Mouse (Mus musculus): ENCODE results near the gene Ccdc50. TPM values are rescaled to one million over a fixed set of nuclear protein-coding genes. Genes with fewer than 3 reads are reported as not detected.
A peak's percentile ranks its signal among the peaks of the same experiment; 100 is the strongest.

The Ccdc50 gene
- polyA plus RNA-seq, 1 experiment from 2014 or later = 66.4 TPM

GRCm38 (mm10) chr16:27401579-27401978, 12.9 kb downstream of the Ccdc50 start:
- no peaks in the 10 kb centered on the region for H3K4me1 ChIP-seq
- no peaks in the 10 kb centered on the region for H3K27me3 ChIP-seq
- H3K9me3 ChIP-seq (replicated peaks) = no peaks in the 10 kb centered on the region
- no peak overlapping the region for H3K4me2 ChIP-seq (replicated peaks)
- peaks cover 10% of the 10 kb centered on the region for H3K36me3 ChIP-seq
- ATAC-seq (ENCODE audit: low FRiP score) = no peak
- no peak overlapping the region for H3K9ac ChIP-seq
- H3K4me3 ChIP-seq = no peak overlapping the region
- 92% methylated on average over 2 of the region's 2 CpGs for WGBS
- H3K27ac ChIP-seq = no peak overlapping the region

DNA sequence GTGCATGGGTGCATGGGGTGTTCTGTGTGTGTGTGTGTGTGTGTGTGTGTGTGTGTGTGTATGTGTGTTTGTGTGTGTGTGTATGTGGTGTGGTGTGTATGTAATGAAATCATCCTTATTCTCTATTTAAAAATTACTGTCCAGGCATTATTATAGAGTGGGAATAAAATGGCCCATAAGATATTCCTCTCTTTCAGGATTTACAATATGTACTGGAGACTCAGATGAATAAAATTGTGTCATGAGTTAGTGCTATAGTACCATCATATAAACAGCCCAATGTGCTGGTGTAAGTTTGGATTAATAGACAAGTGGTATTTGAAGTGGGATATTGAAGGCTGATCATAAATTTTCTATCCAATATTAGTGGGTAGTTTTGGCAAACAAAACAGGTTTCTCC, 15.4 kb downstream of the Ccdc50 start:
- no peak overlapping the region for H3K27ac ChIP-seq
- no peak overlapping the region for H3K9ac ChIP-seq
- H3K27me3 ChIP-seq = no peaks in the 10 kb centered on the region
- no peak for ATAC-seq (ENCODE audit: low FRiP score)
- H3K4me1 ChIP-seq = no peaks in the 10 kb centered on the region
- no peak overlapping the region for H3K4me2 ChIP-seq (replicated peaks)
- H3K9me3 ChIP-seq (replicated peaks) = no peaks in the 10 kb centered on the region
- H3K36me3 ChIP-seq = peaks cover 22% of the 10 kb centered on the region
- H3K4me3 ChIP-seq = no peak overlapping the region

DNA sequence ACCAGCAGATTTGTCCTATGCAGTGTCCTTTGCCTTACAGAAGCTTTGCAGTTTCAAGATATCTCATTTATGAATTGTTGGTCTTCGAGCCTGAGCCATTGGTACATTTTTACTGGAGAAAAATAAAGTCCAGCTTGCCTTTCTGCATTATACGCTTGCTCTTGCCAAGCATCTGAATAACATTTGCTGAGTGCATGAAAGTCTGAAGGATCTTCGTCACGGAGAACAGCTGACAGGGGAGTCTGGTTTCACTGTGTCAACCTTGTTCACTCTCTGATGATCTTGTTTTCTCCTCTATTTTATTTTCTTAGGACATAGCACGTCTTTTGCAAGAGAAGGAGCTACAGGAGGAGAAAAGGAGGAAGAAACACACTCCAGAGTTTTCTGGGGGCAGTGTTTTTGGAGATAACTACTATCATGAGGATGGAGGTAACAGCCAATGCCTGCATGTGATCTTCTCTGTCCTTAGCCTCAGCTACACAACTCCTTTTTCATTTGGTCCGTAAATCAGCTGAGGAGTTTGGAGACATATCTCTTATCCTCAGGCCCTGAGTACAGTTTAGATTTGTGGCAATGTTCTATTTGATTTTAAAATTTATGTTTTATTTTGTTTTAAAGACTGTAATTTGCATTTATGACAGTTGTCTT, 28.4 kb downstream of the Ccdc50 start:
- H3K9ac ChIP-seq = no peak overlapping the region
- no peak for ATAC-seq (ENCODE audit: low FRiP score)
- H3K27me3 ChIP-seq = no peaks in the 10 kb centered on the region
- no peak overlapping the region for H3K4me3 ChIP-seq
- H3K27ac ChIP-seq = no peak overlapping the region
- H3K4me2 ChIP-seq (replicated peaks) = no peak overlapping the region
- H3K36me3 ChIP-seq = peaks cover 67% of the 10 kb centered on the region
- no peaks in the 10 kb centered on the region for H3K9me3 ChIP-seq (replicated peaks)
- WGBS = 94% methylated on average over 6 of the region's 6 CpGs
- H3K4me1 ChIP-seq = no peaks in the 10 kb centered on the region

DNA sequence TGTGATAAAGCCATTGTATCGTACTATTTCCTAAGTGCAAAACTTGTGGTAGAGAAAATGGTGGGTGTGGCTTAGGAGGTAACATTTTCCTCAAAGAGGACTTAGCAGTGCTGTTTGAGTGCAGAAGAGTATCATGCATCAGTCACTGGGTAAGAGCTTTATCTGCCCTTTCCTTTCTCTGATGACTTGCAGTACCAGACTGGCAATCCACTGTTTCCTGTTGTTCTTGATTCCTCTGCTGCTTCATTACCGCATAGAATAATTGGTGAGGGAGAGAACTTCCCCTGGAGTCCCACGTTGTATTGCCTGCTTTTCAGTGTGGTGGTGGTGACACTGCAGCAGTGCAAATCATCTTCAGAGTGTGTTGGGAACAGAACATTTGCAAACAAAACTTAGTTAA, 29.0 kb downstream of the Ccdc50 start:
- Histone ChIP-seq H3K9ac (no peak overlapping the region), H3K4me2 (replicated peaks) (no peak overlapping the region), H3K4me1 (no peaks in the 10 kb centered on the region), H3K4me3 (no peak overlapping the region), H3K9me3 (replicated peaks) (no peaks in the 10 kb centered on the region), H3K27ac (no peak overlapping the region), H3K36me3 (peaks cover 73% of the 10 kb centered on the region), H3K27me3 (no peaks in the 10 kb centered on the region)
- no peak for ATAC-seq (ENCODE audit: low FRiP score)
- WGBS = 90% methylated on average over 3 of the region's 3 CpGs

GRCm38 (mm10) chr16:27420982-27421381, 32.3 kb downstream of the Ccdc50 start:
- 97% methylated on average over 3 of the region's 3 CpGs for WGBS
- no peak overlapping the region for H3K4me3 ChIP-seq
- no peaks in the 10 kb centered on the region for H3K9me3 ChIP-seq (replicated peaks)
- no peaks in the 10 kb centered on the region for H3K4me1 ChIP-seq
- H3K27me3 ChIP-seq = no peaks in the 10 kb centered on the region
- no peak for ATAC-seq (ENCODE audit: low FRiP score)
- no peak overlapping the region for H3K9ac ChIP-seq
- H3K27ac ChIP-seq = no peak overlapping the region
- peaks cover 47% of the 10 kb centered on the region for H3K36me3 ChIP-seq
- no peak overlapping the region for H3K4me2 ChIP-seq (replicated peaks)

DNA sequence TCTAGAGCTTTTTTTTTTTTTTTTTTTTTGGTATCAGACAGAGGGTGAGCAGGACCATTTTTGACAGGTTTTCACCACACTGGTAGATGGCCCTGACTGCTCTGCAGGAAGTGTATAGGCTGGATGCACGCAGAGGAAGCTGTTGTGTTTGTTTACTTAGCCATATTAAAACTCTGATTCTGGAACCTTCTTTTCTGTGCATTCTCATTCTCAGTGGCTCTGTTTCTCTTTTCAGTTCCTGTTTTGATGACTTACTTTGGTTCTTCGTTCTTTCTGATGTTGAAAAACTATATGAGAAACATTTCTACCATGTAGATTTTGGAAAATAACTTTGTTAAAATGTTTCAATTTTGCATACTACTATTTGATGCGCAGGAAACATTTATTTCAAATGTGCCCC, 46.4 kb downstream of the Ccdc50 start:
- H3K36me3 ChIP-seq = peaks cover 38% of the 10 kb centered on the region
- H3K4me1 ChIP-seq = no peaks in the 10 kb centered on the region
- H3K27me3 ChIP-seq = no peaks in the 10 kb centered on the region
- WGBS = 88% methylated on average over 3 of the region's 3 CpGs
- ATAC-seq (ENCODE audit: low FRiP score) = no peak
- no peak overlapping the region for H3K4me3 ChIP-seq
- H3K4me2 ChIP-seq (replicated peaks) = no peak overlapping the region
- H3K9me3 ChIP-seq (replicated peaks) = no peaks in the 10 kb centered on the region
- H3K27ac ChIP-seq = no peak overlapping the region
- H3K9ac ChIP-seq = no peak overlapping the region

- Histone ChIP-seq H3K36me3 (peaks cover 35% of the 10 kb centered on the region), H3K27me3 (no peaks in the 10 kb centered on the region), H3K4me3 (no peak overlapping the region), H3K9me3 (replicated peaks) (no peaks in the 10 kb centered on the region), H3K9ac (no peak overlapping the region), H3K4me1 (no peaks in the 10 kb centered on the region), H3K27ac (no peak overlapping the region), H3K4me2 (replicated peaks) (no peak overlapping the region)
- no peak for ATAC-seq (ENCODE audit: low FRiP score)
- WGBS = 94% methylated on average over 3 of the region's 3 CpGs
These were observed 55.3 kb downstream of the Ccdc50 start for GRCm38 (mm10) chr16:27443941-27444340.

DNA sequence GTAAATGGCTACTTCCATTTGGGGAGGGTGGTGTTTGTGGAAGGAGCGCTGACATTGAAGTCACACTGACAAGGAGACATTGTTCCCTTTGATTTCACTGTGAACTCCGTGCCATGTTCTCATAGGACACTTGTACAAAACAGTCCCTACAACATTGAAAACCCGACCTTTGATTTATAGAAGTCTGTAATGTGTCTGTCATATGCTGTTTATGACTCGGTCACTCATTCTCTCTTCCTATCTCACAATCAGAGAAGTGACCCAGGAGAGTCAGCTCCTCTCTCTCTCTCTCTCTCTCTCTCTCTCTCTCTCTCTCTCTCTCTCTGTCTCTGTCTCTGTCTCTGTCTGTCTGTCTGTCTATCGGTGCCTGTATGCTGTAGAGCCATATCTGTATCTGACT, 60.7 kb downstream of the Ccdc50 start:
- no peak overlapping the region for H3K4me2 ChIP-seq (replicated peaks)
- ATAC-seq (ENCODE audit: low FRiP score) = no peak
- no peaks in the 10 kb centered on the region for H3K4me1 ChIP-seq
- no peaks in the 10 kb centered on the region for H3K9me3 ChIP-seq (replicated peaks)
- no peak overlapping the region for H3K9ac ChIP-seq
- no peak overlapping the region for H3K27ac ChIP-seq
- H3K36me3 ChIP-seq = peaks cover 33% of the 10 kb centered on the region
- no peak overlapping the region for H3K4me3 ChIP-seq
- no peaks in the 10 kb centered on the region for H3K27me3 ChIP-seq
- 90% methylated on average over 5 of the region's 5 CpGs for WGBS

DNA sequence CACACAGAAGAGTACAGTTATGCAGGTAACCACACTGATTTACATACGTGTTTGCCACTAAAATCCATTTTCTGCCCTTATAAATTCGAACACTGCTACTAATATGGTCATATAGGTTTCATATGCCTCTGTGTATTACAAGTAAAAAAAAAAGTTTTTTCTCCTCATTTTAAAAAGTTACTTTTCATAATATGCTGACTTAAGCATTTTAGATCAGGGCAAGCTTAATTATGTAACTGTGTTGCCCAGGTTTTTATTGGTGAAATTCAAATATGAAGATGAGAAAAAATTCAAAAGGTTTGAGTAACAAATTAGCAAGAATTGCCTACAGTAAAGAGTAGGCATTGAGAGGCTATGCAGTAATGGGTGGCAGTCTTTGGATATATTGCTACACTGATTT, 62.0 kb downstream of the Ccdc50 start:
- no peak overlapping the region for H3K9ac ChIP-seq
- peaks cover 25% of the 10 kb centered on the region for H3K36me3 ChIP-seq
- no peak overlapping the region for H3K27ac ChIP-seq
- no peaks in the 10 kb centered on the region for H3K27me3 ChIP-seq
- no peak overlapping the region for H3K4me2 ChIP-seq (replicated peaks)
- 93% methylated on average over 2 of the region's 2 CpGs for WGBS
- H3K4me3 ChIP-seq = no peak overlapping the region
- ATAC-seq (ENCODE audit: low FRiP score) = no peak
- no peaks in the 10 kb centered on the region for H3K9me3 ChIP-seq (replicated peaks)
- H3K4me1 ChIP-seq = no peaks in the 10 kb centered on the region

- ATAC-seq (ENCODE audit: low FRiP score) = no peak
- Histone ChIP-seq H3K9me3 (replicated peaks) (no peaks in the 10 kb centered on the region), H3K4me2 (replicated peaks) (no peak overlapping the region), H3K27ac (no peak overlapping the region), H3K4me1 (no peaks in the 10 kb centered on the region), H3K27me3 (no peaks in the 10 kb centered on the region), H3K9ac (no peak overlapping the region), H3K36me3 (peaks cover 18% of the 10 kb centered on the region), H3K4me3 (no peak overlapping the region)
- WGBS = 65% methylated on average over 3 of the region's 3 CpGs
These were observed 64.7 kb downstream of the Ccdc50 start for GRCm38 (mm10) chr16:27453396-27453795.

- Histone ChIP-seq H3K27me3 (no peaks in the 10 kb centered on the region), H3K9me3 (replicated peaks) (no peaks in the 10 kb centered on the region), H3K27ac (no peak overlapping the region), H3K4me1 (no peaks in the 10 kb centered on the region), H3K9ac (no peak overlapping the region), H3K4me3 (no peak overlapping the region), H3K4me2 (replicated peaks) (no peak overlapping the region), H3K36me3 (peaks cover 13% of the 10 kb centered on the region)
- WGBS = 72% methylated on average over 2 of the region's 2 CpGs
- ATAC-seq (ENCODE audit: low FRiP score) = no peak
These were observed 65.2 kb downstream of the Ccdc50 start for GRCm38 (mm10) chr16:27453823-27454222.

GRCm38 (mm10) chr16:27457273-27457672, 68.6 kb downstream of the Ccdc50 start:
- no peak overlapping the region for H3K4me3 ChIP-seq
- WGBS = 20% methylated on average over 4 of the region's 4 CpGs
- no peaks in the 10 kb centered on the region for H3K27me3 ChIP-seq
- H3K27ac ChIP-seq = no peak overlapping the region
- H3K9ac ChIP-seq = no peak overlapping the region
- no peaks in the 10 kb centered on the region for H3K9me3 ChIP-seq (replicated peaks)
- 0 out of 2 replicates have a peak, but pooled peaks have one; percentile 59 for ATAC-seq (ENCODE audit: low FRiP score)
- no peak overlapping the region for H3K4me2 ChIP-seq (replicated peaks)
- no peaks in the 10 kb centered on the region for H3K4me1 ChIP-seq
- H3K36me3 ChIP-seq = no peaks in the 10 kb centered on the region

DNA sequence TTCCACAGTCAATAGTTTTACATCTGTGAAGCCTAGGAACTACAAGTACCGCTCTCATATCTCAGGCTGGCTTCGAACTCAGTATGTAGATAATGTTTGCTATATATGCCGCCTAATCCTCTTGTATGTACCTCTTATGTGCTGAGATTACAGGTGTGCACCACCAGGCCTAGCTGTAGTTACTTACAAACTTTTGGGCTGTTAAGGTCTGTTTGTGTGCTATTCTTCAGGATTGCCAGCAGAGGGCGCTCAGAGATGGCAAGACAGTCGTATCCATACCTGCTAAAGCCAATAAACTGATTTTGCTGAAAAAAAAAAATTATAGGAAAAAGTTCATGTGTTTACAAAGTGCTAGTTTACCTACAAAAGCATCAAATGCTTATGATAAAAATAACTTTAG, 80.1 kb downstream of the Ccdc50 start:
- Histone ChIP-seq H3K4me3 (no peak overlapping the region), H3K27me3 (no peaks in the 10 kb centered on the region), H3K4me1 (no peaks in the 10 kb centered on the region), H3K9me3 (replicated peaks) (no peaks in the 10 kb centered on the region), H3K4me2 (replicated peaks) (no peak overlapping the region), H3K36me3 (no peaks in the 10 kb centered on the region), H3K27ac (no peak overlapping the region), H3K9ac (no peak overlapping the region)
- no peak for ATAC-seq (ENCODE audit: low FRiP score)
- WGBS = 24% methylated on average over 5 of the region's 5 CpGs

Measured in hindbrain, embryonic 12.5 days (tissue).